Mouse (Mus musculus) midbrain, postnatal 0 days (tissue): ENCODE data around the gene Tfap2a. TPM values are rescaled to one million over a fixed set of nuclear protein-coding genes. Genes with fewer than 3 reads are reported as not detected.
A peak's percentile ranks its signal among the peaks of the same experiment; 100 is the strongest.

Experiments used
- ATAC-seq: fragments of 200-750 bp; cut with Nextera tagmentation; 2 replicates; pipeline ENCODE4 v1.8.0; 2017; ENCODE audit warnings: moderate number of reproducible peaks, mild to moderate bottlenecking, moderate TSS enrichment, moderate library complexity; ENCODE audit not compliant: low FRiP score
- DNase-seq: peaks from one replicate; pipeline ENCODE4 v3.0.0-alpha.2; 2015; ENCODE audit warnings: low spot score
- H3K27ac ChIP-seq: fragments of 300-500 bp; sonication (generic); 2 replicates; pipeline ENCODE4 v1.5.1; 2014; ENCODE audit warnings: low read depth, mild to moderate bottlenecking, low read length, mixed read lengths
- H3K27me3 ChIP-seq: fragments of 300-500 bp; sonication (generic); 2 replicates; pipeline ENCODE4 v1.6.1; 2014; ENCODE audit warnings: low read length, control low read depth, mixed read lengths; ENCODE audit not compliant: insufficient read depth
- H3K36me3 ChIP-seq: fragments of 300-500 bp; sonication (generic); 2 replicates; pipeline ENCODE4 v1.6.1; 2014; ENCODE audit warnings: low read length, control low read depth, mixed read lengths; ENCODE audit not compliant: insufficient read depth
- H3K4me1 ChIP-seq: fragments of 300-500 bp; sonication (generic); 2 replicates; pipeline ENCODE4 v1.6.1; 2014; ENCODE audit warnings: mild to moderate bottlenecking, control low read depth, antibody characterized with exemption, low read length, mixed read lengths; ENCODE audit not compliant: insufficient read depth
- H3K4me2 ChIP-seq: fragments of 300-500 bp; sonication (generic); 2 replicates; pipeline ENCODE4 v1.6.1; 2014; ENCODE audit warnings: low read depth, mild to moderate bottlenecking, low read length, mixed read lengths; ENCODE audit not compliant: poor library complexity, severe bottlenecking
- H3K4me3 ChIP-seq: fragments of 300-500 bp; sonication (generic); 2 replicates; pipeline ENCODE4 v1.5.1; 2014; ENCODE audit warnings: low read depth, mild to moderate bottlenecking, low read length, moderate library complexity
- H3K9ac ChIP-seq: fragments of 300-500 bp; sonication (generic); replicated peaks from 2 replicates; pipeline ENCODE4 v1.6.1; 2014; ENCODE audit warnings: mild to moderate bottlenecking, low read length, moderate library complexity, mixed read lengths; ENCODE audit not compliant: poor library complexity, severe bottlenecking
- H3K9me3 ChIP-seq: fragments of 300-500 bp; sonication (generic); 2 replicates; pipeline ENCODE4 v1.6.1; 2016; ENCODE audit warnings: low read length, control low read depth
- CTCF ChIP-seq: IDR thresholded peaks from 2 replicates; pipeline ENCODE4 v1.5.1; 2016; ENCODE audit warnings: antibody characterized with exemption, mild to moderate bottlenecking
- WGBS: fragments of 180-500 bp; shearing (Covaris S2); extraction: QIAGEN DNeasy Blood & Tissue Kit; methylation state at CpG from one replicate; pipeline ENCODE4 v1.1.7; 2014; 5-methylcytosine and 5-hydroxymethylcytosine counted together
- polyA plus RNA-seq: library from polyadenylated mRNA; unstranded; fragments of >200 nt; fragmentation: Nextera tagmentation; extraction: Ambion mirVana; gene quantifications from 2 replicates; pipeline ENCODE4 v1.2.1, GENCODE M21; 2015
- total RNA-seq: library from RNA; depleted of rRNA; stranded (reverse); fragments of >200 nt; gene quantifications from 2 replicates; pipeline ENCODE4 v1.2.3, GENCODE M21; 2014

Gene Tfap2a
- total and polyA plus RNA-seq, 2 experiments from 2014 or later, result 2.0 to 4.0 TPM

- ATAC-seq (no peak), DNase-seq (no peak)
- H3K27ac ChIP-seq, result 0 out of 2 replicates have a peak overlapping the region, but pooled peaks have one; percentile 28
- peaks cover 51% of the 10 kb centered on the region for H3K27me3 ChIP-seq
- 4% methylated on average over 15 of the region's 15 CpGs for WGBS
- no peak for TF ChIP-seq CTCF
- no peaks in the 10 kb centered on the region for H3K9me3 ChIP-seq
- H3K9ac ChIP-seq, result peak overlapping the region; percentile 13; the same call in 1 of the 2 replicates
- H3K4me3 ChIP-seq, result peak overlapping the region; percentile 33
- H3K4me2 ChIP-seq, result peak overlapping the region; percentile 21; the same call in 1 of the 2 replicates
- H3K36me3 ChIP-seq, result no peaks in the 10 kb centered on the region
- H3K4me1 ChIP-seq, result no peaks in the 10 kb centered on the region
Measured at GRCm38 (mm10) chr13:40728626-40728990, 9.6 kb downstream of the Tfap2a start.

- peak overlapping the region; percentile 28; the same call in 1 of the 2 replicates for H3K27ac ChIP-seq
- H3K4me3 ChIP-seq, result peak overlapping the region; percentile 33
- TF ChIP-seq CTCF, result no peak
- peaks cover 49% of the 10 kb centered on the region for H3K27me3 ChIP-seq
- WGBS, result 2% methylated on average over 42 of the region's 42 CpGs
- peak overlapping the region; percentile 13; the same call in 1 of the 2 replicates for H3K9ac ChIP-seq
- ATAC-seq (no peak), DNase-seq (no peak)
- peak overlapping the region; percentile 21 for H3K4me2 ChIP-seq
- H3K4me1 ChIP-seq, result no peaks in the 10 kb centered on the region
- no peaks in the 10 kb centered on the region for H3K36me3 ChIP-seq
- no peaks in the 10 kb centered on the region for H3K9me3 ChIP-seq
Measured at GRCm38 (mm10) chr13:40727731-40728625, 10.2 kb downstream of the Tfap2a start.

GRCm38 (mm10) chr13:40725924-40726323, 12.3 kb downstream of the Tfap2a start:
- TF ChIP-seq CTCF, result no peak
- H3K4me2 ChIP-seq, result no peak overlapping the region
- H3K9ac ChIP-seq, result no peak overlapping the region
- no peak overlapping the region for H3K4me3 ChIP-seq
- no peak overlapping the region for H3K27ac ChIP-seq
- H3K27me3 ChIP-seq, result peaks cover 46% of the 10 kb centered on the region
- H3K36me3 ChIP-seq, result no peaks in the 10 kb centered on the region
- 13% methylated on average over 7 of the region's 7 CpGs for WGBS
- H3K4me1 ChIP-seq, result no peaks in the 10 kb centered on the region
- H3K9me3 ChIP-seq, result no peaks in the 10 kb centered on the region
- no peak for DNase-seq
- no peak for ATAC-seq

- ATAC-seq, result no peak; the same call in 1 of the 2 replicates
- WGBS, result 6% methylated on average over 5 of the region's 5 CpGs
- Histone ChIP-seq H3K4me1 (no peaks in the 10 kb centered on the region), H3K4me2 (peak overlapping the region; percentile 81), H3K36me3 (no peaks in the 10 kb centered on the region), H3K9me3 (no peaks in the 10 kb centered on the region), H3K4me3 (peak overlapping the region; percentile 49), H3K27ac (peak overlapping the region; percentile 39; the same call in 1 of the 2 replicates), H3K27me3 (peaks cover 67% of the 10 kb centered on the region), H3K9ac (no peak overlapping the region)
- no peak for DNase-seq
- no peak for TF ChIP-seq CTCF
Measured at GRCm38 (mm10) chr13:40723598-40723920, 14.6 kb downstream of the Tfap2a start.

- Histone ChIP-seq H3K9ac (no peak overlapping the region; the same call in 1 of the 2 replicates), H3K27me3 (peaks cover 67% of the 10 kb centered on the region), H3K4me3 (peak overlapping the region; percentile 49), H3K4me1 (no peaks in the 10 kb centered on the region), H3K4me2 (peak overlapping the region; percentile 81), H3K36me3 (no peaks in the 10 kb centered on the region), H3K27ac (peak overlapping the region; percentile 39), H3K9me3 (no peaks in the 10 kb centered on the region)
- under 1% methylated on average over 66 of the region's 70 CpGs for WGBS
- TF ChIP-seq CTCF, result peak; percentile 79
- ATAC-seq (peak; percentile 95), DNase-seq (peak; percentile 95)
Measured at GRCm38 (mm10) chr13:40722741-40723597, 15.2 kb downstream of the Tfap2a start.
